Mouse (Mus musculus): ENCODE measurements at regions not wholly inside any gene's neighbourhood (a gene's known extent, or its start where the extent isn't known, plus 50 kb on each side); places are given as distances from the start of the nearest gene placed in this dataset.
A peak's percentile ranks its signal among the peaks of the same experiment; 100 is the strongest.

DNA sequence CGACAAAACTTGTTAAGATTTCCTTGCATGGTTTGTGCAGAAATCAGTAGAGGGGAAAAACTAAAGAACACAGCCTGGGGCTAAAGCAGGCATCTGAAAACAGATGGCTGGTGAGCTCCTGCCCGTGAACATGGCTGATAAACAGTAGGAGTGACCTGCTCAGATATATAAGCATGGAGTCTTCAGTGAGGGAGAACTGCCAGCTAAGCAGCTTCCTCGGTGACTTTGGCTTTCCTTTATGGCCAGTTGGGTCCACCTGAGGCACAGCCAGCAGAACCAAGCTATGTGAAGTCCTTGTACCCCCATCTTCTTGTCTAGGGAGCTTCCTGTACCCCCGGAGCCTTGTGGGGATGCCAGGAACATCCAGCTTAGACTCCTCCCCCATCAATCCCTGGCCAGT is 139.8 kb upstream of the Gm10295 start:
- intact Hi-C loops (cut with DNase I), result no loop called here
- DNase-seq, result no peak

DNA sequence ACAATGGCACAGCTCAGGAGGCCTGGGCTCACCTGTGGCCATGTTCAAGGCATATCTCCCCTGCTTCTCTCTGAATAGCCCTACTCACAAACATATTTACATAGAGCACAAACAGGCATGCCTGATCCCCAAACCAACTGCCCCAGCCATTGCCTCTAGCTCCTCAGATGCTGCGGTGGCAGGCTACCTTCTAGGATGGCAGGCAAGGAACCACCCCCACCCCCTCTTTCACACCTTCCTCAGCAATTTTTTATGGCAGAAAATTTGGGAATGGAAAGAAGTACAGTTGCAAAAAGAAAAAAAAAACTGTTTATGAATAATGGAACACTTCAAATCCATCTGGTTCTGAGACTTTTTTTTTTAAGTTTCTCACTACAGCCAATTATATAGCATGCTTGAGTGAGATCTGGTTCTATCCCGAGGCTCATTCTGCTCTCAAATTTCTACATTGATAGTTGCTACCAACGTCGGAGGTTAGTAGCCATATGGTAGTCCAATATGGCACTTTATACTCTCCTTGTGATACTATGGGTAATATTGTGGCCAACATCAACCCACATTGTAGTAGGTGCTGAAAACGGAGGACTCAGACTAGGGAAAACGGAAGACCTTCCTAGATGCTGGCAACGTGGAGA is 136.8 kb upstream of the Gm10295 start:
- DNase-seq, result no peak
- intact Hi-C loops (cut with DNase I), result no loop called here

DNA sequence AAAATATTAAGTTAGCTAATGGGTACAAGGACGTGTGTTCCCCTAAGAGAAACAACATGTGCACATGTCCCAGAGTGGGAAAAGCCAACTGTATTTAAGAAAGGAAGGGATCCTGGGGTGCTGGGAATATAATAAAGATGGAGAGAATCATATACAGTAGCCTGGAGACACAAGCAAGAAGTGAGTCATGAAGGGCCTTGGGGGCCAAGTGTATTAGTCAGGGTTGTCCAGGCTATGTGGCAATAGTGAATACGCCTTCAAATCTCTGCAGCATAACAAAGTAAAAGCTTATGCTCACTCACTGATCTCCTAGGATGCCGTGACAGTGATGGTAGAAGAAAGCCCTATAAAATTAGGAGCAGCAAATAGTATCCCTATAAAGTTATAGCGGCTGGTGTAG is 124.1 kb upstream of the Gm10295 start:
- intact Hi-C loops (cut with DNase I), result no loop called here
- DNase-seq, result no peak

DNA sequence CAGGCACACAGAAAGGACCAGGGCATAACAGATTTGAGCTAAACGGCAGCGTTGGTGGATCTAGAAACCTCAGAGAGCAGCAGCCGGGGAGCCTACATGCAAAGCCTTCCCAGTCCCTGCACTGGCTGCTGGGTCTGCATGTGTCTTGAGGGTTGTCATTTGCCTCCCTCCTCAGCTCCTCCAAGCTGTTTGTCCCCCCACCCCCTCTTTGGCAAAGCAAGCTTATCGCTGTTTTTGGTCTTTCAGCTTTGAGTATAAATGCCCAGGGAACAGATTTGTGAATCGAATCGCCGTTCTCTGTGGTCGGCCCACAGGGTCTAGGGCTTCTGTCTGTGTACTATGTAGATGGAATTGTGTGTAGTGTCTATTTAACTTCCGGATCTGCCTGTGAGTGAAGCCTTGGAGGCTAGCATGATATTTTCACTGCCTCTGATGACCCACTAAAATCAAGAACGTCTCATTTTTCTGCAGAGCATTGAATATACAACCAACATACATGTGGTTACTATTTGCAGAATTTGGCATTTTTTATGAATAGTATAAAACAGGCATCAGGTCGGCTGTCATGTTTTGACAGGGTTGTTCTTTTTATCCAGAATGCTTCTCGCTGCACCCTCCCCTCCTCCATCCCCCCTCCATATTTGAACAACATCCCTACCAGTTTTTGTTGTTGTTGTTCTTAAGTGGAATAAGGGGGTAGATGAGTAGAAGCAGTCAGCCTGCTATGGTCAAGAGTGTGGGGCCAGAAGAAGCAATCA is 121.3 kb upstream of the Gm10295 start:
- no peak for DNase-seq
- intact Hi-C loops (cut with DNase I), result no loop called here

DNA sequence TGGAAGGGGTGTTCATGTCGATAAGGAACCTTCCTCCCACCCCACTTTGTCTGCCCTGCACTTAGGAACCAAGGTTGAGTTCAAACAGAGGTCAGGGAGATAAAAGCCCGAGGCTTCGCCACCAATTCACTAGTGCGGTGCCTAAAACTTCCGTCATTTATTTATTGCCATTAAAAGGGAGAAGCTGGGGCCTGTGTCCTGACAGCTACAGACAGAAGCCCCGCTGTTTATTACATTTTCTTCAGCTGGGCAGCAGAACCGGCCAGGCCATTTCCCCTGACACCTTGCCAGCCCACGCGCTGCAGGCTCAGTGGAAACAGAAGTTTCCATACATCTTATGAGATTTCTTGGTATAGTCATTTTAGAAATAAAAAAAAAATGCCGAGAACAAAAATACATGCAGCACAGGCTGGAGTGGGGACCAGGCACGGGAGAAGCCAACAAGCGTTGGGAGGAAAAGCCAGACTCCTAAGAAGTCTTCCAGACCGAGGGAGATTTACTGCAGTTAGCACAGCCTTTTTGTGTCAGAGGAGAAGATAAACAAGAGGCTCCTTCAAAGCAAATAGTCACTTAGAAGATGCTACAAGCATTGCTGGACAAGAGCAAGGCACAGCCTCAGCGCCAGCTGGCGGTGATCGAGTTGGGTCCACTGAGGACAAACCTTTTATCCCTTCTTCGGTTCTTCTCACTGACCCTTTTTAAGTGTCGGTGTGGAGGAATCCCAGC is 120.5 kb upstream of the Gm10295 start:
- peak; percentile 9 to 27 for DNase-seq
- intact Hi-C loops (cut with DNase I), result no loop called here

DNA sequence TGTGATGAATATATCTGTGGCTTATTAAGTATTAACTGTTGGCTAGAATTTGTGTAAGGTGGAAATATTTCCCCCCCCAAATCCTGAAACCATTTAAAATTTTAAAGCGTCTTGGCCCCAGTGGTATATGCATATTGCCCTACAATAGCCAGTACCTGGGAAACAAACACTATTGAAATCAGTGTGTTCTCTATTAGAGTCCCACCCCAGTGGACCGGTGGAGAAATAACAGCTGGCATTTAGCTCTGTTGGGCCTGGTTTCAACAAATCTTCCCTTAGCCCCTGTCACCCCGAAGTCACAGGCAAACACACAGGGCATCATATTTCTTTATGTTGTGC is 120.0 kb upstream of the Gm10295 start:
- DNase-seq, result no peak
- intact Hi-C loops (cut with DNase I), result no loop called here

DNA sequence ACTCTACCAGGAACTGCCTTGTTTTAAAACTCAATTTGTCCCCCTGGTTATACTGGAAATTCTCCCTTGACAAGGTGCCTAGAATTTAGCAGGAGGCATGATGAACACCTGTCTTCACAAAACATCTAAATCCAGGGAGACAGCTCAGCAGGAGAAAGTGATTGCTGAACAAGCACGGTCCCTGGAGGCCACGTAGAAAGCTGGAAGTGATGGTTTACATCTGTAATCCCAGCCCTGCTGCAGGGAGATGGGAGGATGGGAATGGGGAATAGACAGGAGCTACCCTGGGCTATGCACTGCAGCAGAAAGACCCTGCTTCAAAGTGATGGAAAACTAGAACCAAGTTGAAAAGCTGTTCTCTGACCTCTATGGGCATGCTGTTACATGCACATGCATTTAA is 119.1 kb upstream of the Gm10295 start:
- DNase-seq, result no peak
- intact Hi-C loops (cut with DNase I), result no loop called here

DNA sequence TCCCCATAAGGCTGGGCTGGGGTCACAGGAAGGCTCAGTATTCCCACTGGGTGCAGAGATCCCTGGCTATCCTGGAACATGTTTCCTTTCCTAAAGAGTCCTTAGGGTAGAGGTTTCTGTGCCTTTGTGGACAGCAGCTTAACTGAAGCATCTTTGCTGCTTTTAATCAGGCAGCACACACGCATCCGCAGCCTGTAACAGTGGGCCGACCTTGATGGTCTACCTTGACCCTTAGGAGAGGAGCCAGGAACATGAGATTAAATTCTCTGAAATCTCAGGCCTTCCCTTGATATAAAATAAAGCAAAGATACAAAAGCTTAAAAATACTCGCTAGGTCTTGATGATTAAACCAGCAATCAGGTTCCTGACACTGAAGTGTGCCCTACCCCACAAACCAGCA is 118.7 kb upstream of the Gm10295 start:
- intact Hi-C loops (cut with DNase I), result no loop called here
- no peak for DNase-seq

DNA sequence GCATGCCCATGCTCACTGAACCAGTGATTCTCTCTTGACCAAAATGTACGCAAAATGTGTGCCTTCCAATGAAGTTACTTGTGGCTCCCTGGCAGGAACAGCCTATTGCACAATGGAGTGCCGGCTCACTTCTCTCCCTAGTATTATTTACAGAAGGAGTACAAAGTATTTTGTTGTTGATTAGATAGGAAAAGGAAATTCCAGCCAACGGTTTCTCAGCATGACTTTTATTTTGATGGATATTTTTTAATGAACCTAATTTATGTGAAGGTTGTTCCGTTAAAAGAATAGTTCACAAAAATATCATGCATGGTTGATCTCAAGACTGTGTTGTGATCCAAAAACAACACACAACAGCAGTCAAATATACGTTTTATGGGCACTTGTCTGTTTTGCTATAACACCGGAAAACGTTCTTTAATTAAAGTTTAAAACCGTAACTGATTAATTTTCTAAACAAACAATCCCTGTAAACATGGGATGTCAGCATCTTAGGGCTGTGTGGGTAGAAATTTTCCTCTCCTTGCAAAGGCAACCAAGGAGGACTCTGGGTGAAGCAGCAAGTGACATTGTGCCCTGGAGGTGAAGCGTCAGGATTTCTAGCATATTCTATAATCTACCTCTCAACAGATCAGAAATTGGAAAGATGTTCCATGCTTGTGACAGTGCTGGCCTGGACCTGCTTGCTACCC is 116.3 kb upstream of the Gm10295 start:
- no peak for DNase-seq
- intact Hi-C loops (cut with DNase I), result no loop called here

DNA sequence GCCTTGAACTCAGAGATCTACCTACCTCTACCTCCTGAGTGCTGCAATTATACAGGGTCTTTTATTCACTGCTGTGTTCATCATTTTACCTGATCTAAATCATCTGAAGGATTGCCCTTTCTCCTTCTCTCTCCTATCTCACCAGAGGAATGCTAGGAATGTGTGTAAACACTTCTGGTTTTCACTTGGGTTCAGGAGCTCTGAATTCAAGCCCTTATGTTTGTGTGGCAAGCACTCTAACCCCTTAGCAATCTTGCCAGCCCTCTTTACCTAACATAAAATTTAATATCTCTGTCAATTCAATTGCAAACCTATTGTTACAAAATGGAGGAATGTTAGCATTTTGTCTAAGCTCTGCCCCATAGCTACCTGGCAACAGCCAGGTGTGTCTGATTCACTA is 112.8 kb upstream of the Gm10295 start:
- intact Hi-C loops (cut with DNase I), result no loop called here

DNA sequence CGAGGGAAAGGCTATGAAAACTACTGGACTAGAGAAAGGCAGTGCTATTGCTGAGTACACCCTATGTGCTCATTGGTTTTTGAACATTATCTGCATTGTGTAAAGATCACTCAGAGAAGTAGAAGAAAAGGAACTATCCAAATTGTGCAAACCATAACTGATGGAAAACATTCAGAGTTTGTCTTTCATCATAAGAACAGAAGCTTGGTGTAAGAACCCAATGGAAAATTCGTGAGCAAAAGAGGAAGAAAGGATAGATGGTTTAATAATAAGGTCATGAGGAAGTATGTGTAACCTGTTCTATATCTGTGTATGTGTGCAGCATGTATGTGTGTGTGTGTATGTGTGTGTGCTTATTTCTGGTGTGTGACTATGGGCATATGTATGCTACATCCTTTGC is 112.3 kb upstream of the Gm10295 start:
- intact Hi-C loops (cut with DNase I), result no loop called here
- no peak for DNase-seq

More for the DNA sequence above, 112.8 kb upstream of the Gm10295 start:
- DNase-seq, result no peak

DNA sequence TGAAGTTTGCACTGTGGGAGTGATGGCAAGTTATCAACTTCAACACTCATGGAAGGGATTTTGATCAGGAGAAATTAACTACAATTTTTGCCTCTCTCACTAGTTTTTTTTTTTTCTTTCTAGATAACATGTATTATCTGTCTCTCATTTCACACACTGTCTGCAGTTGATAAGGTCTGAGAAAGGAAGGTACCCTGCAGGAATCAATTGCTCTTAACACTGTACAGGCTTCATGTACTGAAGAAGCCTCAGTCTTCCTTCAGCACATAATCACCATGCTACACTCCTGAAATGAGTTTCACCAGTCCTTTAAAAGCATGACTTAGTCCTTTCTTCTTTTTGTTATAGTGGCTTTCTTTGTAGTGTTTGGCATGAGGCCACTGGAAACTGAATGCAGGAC is 108.5 kb upstream of the Gm10295 start:
- intact Hi-C loops (cut with DNase I), result no loop called here
- no peak for DNase-seq

DNA sequence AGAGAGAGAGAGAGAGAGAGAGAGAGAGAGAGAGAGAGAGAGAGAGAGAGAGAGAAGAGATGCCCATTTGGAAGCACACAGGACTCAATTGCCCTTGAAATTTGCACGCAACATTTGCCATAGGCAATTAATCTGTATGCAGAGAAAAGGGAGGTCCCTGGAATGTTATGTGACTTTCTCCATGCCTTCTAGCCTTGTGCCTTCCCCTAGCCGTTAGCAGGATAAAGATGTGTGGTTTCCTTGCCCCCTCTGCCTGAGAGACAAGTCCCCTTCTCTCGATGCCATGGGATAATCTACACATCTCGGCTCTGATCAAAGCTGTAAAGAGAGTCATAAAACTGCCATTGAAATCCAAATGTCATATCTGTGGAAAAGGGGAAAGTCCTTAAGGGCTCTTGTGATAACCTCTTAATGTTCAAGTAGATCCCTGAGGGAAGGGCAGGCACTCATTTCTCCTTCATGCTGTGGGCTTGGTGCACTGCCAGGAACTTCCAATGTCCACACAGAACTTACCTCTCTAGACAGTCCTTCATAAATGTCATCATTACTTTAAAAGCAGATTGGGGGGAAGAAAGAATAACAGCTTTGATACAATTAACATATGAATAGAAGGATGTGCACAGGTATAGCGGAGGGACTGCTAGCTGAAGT is 106.9 kb upstream of the Gm10295 start:
- DNase-seq, result no peak
- intact Hi-C loops (cut with DNase I), result no loop called here

DNA sequence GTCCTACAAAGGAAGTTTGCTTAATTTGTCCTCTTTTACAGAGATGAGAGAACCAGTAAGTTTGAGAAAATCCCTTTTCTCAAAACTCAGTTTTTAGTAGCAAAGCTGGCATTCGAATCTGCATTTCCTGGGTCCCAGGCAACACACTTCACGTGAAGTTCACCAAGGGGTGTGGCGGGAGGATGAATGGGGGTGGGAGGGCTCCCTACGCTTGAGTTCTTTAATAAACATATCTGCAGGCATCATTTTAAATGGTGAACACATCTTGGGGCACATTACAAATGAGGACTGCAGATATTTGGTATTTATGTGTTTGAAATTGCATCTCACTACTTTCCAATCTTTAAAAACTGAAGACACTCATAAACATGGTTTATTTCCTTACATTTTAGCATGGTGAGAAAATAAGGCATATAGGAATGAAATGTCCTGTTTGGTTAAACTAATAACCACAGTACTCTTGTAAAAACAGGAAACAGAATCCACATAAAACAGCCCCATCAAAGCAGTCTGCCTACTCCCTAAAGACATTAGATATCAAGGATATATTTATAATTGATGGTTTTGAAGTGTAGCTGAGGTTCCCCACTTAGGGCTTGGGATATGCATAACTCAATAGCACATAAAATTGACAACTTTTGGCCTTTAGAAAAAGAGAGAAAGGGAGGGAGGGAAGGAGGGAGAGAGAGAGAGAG is 106.3 kb upstream of the Gm10295 start:
- intact Hi-C loops (cut with DNase I), result no loop called here
- no peak for DNase-seq

DNA sequence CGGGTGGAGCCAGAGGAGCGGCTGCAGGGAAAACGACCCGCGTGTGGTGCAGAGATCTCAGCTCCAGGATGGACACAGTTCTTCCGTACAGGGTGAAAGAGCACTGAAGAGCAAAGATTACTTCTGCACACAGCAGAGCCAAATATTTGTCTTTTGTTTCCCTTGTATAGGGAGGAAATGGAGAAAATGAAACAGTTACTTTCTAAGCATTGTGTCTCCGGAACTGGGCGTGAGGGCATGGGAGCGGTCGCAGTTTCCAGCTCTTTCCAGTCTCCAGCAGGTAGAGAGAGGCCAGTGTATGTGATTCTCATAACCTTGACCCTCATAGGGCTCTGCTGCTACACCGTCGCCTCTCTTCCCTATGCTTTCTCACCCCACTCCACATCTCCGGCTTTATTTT is 105.1 kb upstream of the Gm10295 start:
- no peak for DNase-seq
- intact Hi-C loops (cut with DNase I), result no loop called here

DNA sequence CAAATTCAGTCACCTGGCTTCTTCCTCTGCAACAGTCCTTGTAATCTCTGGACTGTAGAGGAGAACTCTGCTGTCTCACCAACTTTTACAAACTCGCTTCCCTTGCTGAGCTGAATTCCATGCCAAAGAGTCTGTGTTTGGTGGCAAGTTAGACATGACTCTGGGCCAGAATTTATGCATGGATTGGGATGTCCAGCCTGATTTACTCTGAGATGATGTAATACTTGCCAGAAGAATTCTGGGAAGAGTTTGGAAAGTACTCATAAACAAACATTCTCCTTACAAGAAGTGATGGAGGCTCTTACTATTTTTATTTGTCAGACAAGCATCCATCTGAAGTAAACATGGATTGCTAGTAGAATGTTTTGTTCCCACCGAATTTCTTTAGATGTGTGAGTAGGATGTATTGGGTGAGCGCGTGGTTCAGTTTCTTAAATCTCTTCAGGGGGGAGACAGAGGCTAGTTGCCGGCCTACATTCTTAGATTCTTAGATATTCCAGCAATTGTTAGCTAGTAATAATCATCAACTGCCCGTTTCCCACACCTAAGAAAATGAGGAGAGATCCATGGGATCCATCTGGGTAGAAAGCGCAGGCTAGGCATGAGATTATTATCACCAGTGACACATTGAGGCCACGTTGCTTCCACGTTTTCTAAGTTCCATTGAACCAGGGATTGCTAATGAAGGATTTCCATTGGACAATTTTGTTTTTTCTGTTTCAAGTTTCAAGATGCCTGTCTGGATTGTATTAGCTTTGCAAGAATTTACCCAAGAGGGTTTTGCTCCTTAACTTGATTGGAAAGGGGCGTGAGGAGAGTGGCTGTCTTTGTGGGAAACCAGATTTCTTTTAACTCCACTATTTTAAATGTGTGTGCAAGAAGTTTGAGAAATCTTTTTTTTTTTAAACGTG is 89.3 kb upstream of the Gm10295 start:
- intact Hi-C loops (cut with DNase I), result no loop called here
- no peak for DNase-seq

DNA sequence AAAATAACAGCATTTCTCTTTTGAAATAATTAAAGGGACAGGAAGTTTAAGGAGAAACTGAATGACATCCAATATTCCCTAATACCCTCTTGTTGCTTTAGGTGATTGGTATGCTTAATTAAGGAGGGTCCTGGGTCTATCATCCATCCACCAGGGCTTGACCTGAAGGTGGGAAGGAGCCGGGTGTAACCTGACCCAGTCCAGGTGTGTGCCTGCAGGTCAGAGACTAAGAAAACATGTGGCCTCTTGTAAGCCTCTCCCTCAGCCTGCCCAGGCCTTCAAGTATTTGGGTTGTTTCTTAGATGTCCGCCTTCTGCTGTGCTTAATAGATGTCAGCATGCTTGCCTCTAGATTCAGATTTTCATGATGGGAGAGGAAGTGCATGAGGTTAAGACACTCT is 74.7 kb upstream of the Gm10295 start:
- no peak for DNase-seq
- intact Hi-C loops (cut with DNase I), result no loop called here

DNA sequence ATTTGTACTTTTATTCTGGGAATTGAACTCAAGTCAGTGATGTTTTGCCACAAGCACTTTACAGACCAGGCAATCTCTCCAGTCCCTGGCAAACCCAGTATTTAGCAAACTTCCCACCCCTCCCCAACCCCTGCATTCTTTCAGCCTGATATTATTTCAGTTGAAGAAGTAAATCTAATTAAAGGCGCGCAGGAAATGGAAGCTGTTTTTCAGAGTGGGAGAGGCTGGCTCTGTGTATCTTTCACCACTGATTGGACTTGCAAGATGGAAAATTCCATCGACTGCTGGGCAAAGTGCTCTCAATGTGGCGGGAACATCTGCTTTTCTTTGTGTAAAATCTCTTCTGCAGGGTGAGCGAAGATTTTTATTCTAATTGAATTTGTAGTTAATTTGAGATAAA is 68.0 kb upstream of the Gm10295 start:
- no peak for DNase-seq
- intact Hi-C loops (cut with DNase I), result loop anchor here (10.0 kb wide), 1 partner anchor 1924 kb away; no protein-coding TSS in a partner anchor

DNA sequence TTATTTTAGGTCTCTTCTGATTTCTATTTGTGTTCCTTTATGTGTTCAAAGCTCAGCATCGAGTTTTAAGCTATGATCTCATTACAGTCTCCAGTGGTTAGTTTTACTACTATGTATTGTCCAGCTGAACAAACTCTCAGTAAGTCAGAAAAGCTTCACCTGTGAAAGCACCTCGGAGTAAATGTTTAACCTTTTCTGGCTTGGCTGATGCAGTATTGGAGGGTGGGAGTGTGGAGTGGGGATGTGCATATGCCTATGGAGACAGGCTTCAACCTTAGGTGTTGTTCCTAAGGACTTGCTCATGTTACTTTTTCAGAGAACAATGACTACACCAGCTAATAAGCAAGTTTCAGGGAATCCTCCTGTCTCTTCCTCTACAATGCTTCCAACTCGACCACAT is 67.6 kb upstream of the Gm10295 start:
- intact Hi-C loops (cut with DNase I), result loop anchor here (10.0 kb wide), 1 partner anchor 1924 kb away; no protein-coding TSS in a partner anchor

More for the DNA sequence above, 67.6 kb upstream of the Gm10295 start:
- no peak for DNase-seq

All from gastrocnemius, postnatal 36 days (tissue).